Mouse (Mus musculus) small intestine, adult 2 months (tissue): ENCODE results near the gene Galp.

Experiments
- CTCF ChIP-seq: fragments of 200-500 bp; IDR thresholded peaks from 2 replicates; pipeline ENCODE4 v1.5.1; 2012; ENCODE audit warnings: low read depth, mild to moderate bottlenecking, control low read depth, inconsistent platforms, low read length, moderate library complexity, mixed read lengths; ENCODE audit not compliant: insufficient replicate concordance, insufficient read length; ENCODE audit errors: extremely low read depth
- POLR2A ChIP-seq: fragments of 200-500 bp; IDR thresholded peaks from 2 replicates; pipeline ENCODE4 v1.6.1; 2012; ENCODE audit warnings: low read depth, mild to moderate bottlenecking, control low read depth, inconsistent platforms, low read length, moderate library complexity

DNA sequence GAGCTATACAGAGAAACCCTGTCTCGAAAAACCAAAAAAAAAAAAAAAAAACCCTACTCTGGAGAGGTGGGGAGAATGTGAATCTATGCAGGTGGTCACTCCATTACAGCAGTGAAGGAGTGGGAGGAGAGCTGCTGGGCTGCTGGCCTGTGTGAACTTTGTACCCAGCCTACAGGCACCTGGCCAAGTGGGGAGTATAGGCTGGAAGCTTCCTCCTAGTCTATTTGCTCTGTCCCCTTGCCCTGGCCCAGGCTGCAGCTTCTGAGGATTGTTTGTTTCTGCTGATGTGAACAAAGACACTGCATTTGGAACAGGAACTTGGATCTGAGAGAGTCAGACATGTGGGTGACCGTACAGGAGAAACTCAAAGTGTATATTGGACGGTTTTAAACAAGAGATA is 27.5 kb upstream of the Galp start:
- TF ChIP-seq POLR2A (no peak), CTCF (no peak)
